Mouse (Mus musculus): ENCODE data around the gene Fam222b. TPM values are rescaled to one million over a fixed set of nuclear protein-coding genes. Genes with fewer than 3 reads are reported as not detected.
A peak's percentile ranks its signal among the peaks of the same experiment; 100 is the strongest.

The Fam222b gene
- polyA plus RNA-seq, 1 experiment from 2014 or later: 27.6 TPM

DNA sequence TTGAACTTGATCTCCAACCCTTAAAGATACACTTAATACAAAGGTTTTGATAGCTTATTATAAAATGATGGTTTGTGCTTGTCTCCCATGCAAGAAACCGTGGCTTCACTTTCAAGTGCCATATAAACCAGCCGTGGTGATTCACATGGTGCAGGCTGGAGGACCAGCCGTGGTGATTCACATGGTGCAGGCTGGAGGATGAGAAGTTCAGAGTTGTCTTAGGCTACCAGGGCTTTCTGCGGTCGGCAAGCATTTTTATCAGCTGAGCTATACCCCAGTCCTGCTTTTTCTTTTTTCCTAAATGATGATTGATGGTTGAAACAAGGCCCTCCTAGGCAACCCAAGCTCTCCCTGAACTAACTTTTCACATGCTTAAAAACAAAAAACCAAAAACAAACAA, 7.7 kb downstream of the Fam222b start:
- no peak for DNase-seq (ENCODE audit: low spot score)
- H3K27ac ChIP-seq (replicated peaks): no peak overlapping the region
- H3K9me3 ChIP-seq (replicated peaks): no peaks in the 10 kb centered on the region
- no peaks in the 10 kb centered on the region for H3K27me3 ChIP-seq (ENCODE audit: low read depth, poor library complexity, severe bottlenecking)
- H3K4me3 ChIP-seq: no peak overlapping the region
- peaks cover 7% of the 10 kb centered on the region; the same call in 1 of the 2 replicates for H3K4me1 ChIP-seq
- WGBS: 92% methylated on average over 5 of the region's 5 CpGs
- peaks cover 59% of the 10 kb centered on the region for H3K36me3 ChIP-seq

DNA sequence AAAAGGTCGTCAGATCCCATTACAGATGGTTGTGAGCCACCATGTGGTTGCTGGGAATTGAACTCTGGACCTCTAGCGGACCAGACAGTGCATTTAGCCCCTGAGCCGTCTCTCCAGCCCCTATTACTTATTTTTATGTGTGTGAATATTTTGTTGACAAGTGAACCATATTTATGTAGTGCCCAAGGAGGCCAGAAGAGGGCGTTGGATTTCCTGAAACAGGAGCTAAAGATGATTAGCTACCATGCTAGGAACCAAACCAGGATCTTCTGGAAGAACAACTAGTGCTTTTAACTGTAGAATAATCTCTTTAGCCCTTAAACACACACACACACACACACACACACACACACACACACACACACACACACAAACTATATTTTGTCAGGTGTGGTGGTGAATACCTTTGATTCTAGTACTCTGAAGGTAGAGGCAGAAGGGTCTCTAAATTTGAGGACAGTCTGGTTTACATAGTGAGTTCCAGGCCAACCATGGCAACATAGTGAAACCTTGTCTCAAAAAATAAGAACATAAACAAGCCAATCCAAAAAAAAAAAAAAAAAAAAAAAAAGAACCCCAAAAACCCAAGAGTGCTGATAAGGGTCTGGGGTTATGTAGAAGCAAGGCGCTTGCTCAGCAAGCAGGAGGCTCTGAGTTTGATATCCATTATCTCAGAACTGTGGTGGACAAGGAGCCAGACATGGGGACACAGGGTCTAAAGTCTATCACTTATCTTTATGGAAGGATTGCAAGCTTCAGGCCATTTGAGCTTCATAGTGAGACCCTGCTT, 8.7 kb downstream of the Fam222b start:
- no peaks in the 10 kb centered on the region for H3K9me3 ChIP-seq (replicated peaks)
- no peak overlapping the region for H3K4me3 ChIP-seq
- DNase-seq (ENCODE audit: low spot score): no peak
- no peaks in the 10 kb centered on the region for H3K4me1 ChIP-seq
- no peak overlapping the region for H3K27ac ChIP-seq (replicated peaks)
- H3K27me3 ChIP-seq (ENCODE audit: low read depth, poor library complexity, severe bottlenecking): no peaks in the 10 kb centered on the region
- H3K36me3 ChIP-seq: peaks cover 69% of the 10 kb centered on the region
- 73% methylated on average over 5 of the region's 5 CpGs for WGBS

DNA sequence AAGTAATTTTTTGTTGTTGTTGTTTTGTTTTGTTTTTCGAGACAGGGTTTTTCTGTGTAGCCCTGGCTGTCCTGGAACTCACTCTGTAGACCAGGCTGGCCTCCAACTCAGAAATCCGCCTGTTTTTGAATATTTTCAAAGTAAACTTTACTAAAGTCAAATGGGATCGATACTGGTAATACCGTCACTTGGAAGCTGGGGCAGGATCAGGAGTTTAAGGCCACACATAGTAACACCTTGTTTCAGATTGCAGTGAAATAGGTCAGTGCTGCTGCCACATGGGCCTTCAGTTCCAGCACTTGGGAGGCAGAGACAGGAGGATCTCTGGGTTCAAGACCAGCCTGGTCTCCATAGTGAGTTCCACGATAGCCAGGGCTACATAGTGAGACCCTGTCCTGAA, 10.0 kb downstream of the Fam222b start:
- Histone ChIP-seq H3K9me3 (replicated peaks) (no peaks in the 10 kb centered on the region), H3K27me3 (ENCODE audit: low read depth, poor library complexity, severe bottlenecking) (no peaks in the 10 kb centered on the region), H3K36me3 (peaks cover 62% of the 10 kb centered on the region), H3K4me3 (no peak overlapping the region), H3K4me1 (no peaks in the 10 kb centered on the region), H3K27ac (replicated peaks) (no peak overlapping the region)
- WGBS: 93% methylated on average over 5 of the region's 5 CpGs
- no peak for DNase-seq (ENCODE audit: low spot score)

DNA sequence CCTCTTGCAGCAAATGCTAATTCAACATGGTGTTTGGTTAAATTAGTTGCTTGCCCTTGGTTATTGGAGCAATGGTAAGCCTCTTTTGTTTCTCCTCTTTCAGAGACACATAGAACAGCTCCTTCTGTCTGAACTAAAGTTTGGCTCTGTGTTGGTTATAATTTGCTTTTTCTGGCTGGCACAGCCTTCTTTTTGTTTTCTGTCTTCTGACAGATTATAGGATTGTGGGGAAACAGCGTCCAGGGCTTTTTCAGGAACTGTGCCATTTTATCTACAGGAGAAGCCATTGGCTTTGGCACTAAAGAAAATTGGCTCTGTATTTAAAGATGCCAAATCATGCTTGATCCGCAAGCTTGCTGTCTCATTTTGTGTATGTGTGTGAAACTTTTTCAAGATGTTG, 19.2 kb downstream of the Fam222b start:
- peaks cover 36% of the 10 kb centered on the region for H3K4me1 ChIP-seq
- WGBS: 93% methylated on average over 2 of the region's 2 CpGs
- no peaks in the 10 kb centered on the region for H3K9me3 ChIP-seq (replicated peaks)
- no peaks in the 10 kb centered on the region for H3K27me3 ChIP-seq (ENCODE audit: low read depth, poor library complexity, severe bottlenecking)
- H3K27ac ChIP-seq (replicated peaks): no peak overlapping the region
- H3K4me3 ChIP-seq: no peak overlapping the region
- H3K36me3 ChIP-seq: no peaks in the 10 kb centered on the region
- DNase-seq (ENCODE audit: low spot score): no peak

DNA sequence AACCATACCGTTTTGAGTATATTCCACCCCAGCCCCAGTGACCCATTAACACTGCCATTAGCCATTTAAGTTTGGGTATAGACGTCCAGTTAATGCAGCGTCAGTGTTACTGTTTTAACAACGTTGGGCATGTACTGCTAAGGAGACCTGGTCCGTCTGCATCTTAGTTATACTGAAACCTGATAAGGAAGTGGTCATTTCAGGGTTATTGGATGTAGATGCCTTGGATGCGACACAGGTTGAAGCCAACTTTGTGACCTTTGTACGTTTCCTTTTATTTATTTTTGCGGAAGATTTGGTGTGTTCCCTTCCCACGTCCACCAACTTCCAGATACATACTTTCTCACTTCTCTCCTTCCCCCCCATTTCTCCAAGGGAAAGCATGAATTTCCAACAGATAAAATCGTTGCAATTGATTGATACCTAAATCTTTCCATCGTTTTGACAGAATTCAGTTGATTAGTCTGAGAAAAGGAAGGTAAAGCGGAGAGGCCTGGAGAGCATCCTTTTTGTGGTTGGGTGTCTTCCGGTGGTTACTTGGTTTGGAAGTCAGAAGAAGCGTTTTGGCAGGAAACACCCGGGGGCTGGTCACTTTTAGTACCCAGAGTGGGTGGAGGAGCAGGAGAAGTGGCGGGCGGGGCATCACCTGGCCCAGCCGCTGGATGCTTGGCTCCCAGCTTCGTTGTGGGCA, 20.4 kb downstream of the Fam222b start:
- Histone ChIP-seq H3K4me1 (peaks cover 40% of the 10 kb centered on the region), H3K9me3 (replicated peaks) (no peaks in the 10 kb centered on the region), H3K4me3 (peak overlapping the region; percentile 75), H3K36me3 (no peaks in the 10 kb centered on the region), H3K27me3 (ENCODE audit: low read depth, poor library complexity, severe bottlenecking) (no peaks in the 10 kb centered on the region), H3K27ac (replicated peaks) (peak overlapping the region; percentile 97)
- WGBS: 15% methylated on average over 19 of the region's 19 CpGs
- no peak for DNase-seq (ENCODE audit: low spot score)

DNA sequence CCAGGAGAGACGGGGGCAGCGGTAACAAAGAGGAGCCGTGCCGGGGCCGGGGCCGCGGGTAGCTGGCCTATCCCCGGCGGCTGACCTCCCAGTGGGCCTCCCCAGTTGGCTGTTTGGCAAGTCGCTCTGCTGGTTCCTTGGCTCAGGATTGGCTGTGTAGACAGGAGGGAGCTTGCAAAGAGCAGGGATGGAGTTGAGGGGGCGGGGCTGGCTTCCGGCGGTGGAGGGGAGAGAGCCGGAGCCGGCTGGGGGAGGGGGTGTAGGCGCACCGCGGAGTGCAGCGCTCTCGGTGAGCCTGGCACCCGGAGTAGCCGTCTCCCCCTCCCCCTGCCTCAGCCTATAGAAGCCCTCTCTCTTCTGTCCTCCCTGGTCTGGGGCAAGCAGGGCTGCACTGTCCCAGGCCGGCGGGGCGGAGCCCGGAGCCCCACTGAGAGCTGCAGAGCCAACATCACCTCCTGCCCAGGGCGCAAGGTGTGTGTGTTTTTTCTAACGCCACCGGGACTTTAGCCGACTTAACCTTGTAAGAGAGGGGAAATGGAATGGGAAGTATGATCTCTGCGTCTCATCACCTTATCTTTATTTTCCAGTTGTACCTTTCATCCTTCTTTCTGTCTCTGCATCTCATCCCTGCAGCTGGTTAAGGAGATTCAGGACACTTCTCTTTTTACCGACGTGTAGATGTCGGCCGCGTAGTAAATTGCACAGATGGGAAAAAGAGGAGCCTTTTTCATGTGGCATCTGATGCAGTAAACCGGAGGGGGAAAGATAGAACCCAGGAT, 21.1 kb downstream of the Fam222b start:
- Histone ChIP-seq H3K4me1 (peaks cover 46% of the 10 kb centered on the region), H3K36me3 (no peaks in the 10 kb centered on the region), H3K4me3 (peak overlapping the region; percentile 75), H3K27ac (replicated peaks) (peak overlapping the region; percentile 97), H3K9me3 (replicated peaks) (no peaks in the 10 kb centered on the region), H3K27me3 (ENCODE audit: low read depth, poor library complexity, severe bottlenecking) (no peaks in the 10 kb centered on the region)
- under 1% methylated on average over 37 of the region's 37 CpGs for WGBS
- peak; percentile 98 for DNase-seq (ENCODE audit: low spot score)

DNA sequence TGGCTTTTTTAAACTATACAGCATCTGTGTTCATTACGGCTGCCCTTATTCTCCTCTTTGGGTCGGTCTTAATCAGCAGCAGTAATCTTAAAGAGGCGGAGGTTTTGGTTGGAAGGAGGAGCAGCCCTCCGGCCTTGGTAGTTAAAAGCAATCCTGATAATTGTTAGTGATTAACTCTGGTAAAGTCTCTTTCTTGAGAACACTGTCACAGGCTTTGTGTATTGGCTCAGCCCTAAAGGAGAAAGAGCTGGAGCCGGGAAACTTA, 21.6 kb downstream of the Fam222b start:
- H3K27ac ChIP-seq (replicated peaks): peak overlapping the region; percentile 97
- H3K4me1 ChIP-seq: peaks cover 46% of the 10 kb centered on the region
- H3K9me3 ChIP-seq (replicated peaks): no peaks in the 10 kb centered on the region
- H3K36me3 ChIP-seq: no peaks in the 10 kb centered on the region
- peak overlapping the region; percentile 75 for H3K4me3 ChIP-seq
- no peaks in the 10 kb centered on the region for H3K27me3 ChIP-seq (ENCODE audit: low read depth, poor library complexity, severe bottlenecking)
- 15% methylated on average over 5 of the region's 5 CpGs for WGBS
- DNase-seq (ENCODE audit: low spot score): no peak

DNA sequence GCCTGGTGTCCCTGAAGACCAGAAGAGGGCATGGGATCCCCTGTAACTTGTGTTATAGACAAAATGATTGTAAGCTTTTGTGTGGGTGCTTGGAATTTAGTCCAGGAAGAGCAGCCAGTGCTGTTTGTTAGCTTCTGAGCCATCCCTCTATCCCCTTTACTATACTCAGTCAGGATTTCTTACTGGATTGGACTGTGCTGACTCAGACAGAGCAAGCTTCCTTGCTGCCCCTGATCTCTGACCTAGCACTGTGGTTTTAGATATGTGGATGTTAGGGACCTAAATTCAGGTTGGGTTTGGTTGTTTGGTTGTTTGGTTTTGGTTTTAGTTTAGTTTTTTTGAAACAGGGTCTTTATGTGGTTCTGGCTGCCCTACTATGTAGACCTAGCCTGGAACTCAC, 24.0 kb downstream of the Fam222b start:
- H3K4me3 ChIP-seq: no peak overlapping the region
- no peak for DNase-seq (ENCODE audit: low spot score)
- H3K27ac ChIP-seq (replicated peaks): no peak overlapping the region
- no peaks in the 10 kb centered on the region for H3K27me3 ChIP-seq (ENCODE audit: low read depth, poor library complexity, severe bottlenecking)
- peaks cover 43% of the 10 kb centered on the region for H3K4me1 ChIP-seq
- H3K36me3 ChIP-seq: peaks cover 5% of the 10 kb centered on the region; the same call in 1 of the 2 replicates
- no peaks in the 10 kb centered on the region for H3K9me3 ChIP-seq (replicated peaks)

DNA sequence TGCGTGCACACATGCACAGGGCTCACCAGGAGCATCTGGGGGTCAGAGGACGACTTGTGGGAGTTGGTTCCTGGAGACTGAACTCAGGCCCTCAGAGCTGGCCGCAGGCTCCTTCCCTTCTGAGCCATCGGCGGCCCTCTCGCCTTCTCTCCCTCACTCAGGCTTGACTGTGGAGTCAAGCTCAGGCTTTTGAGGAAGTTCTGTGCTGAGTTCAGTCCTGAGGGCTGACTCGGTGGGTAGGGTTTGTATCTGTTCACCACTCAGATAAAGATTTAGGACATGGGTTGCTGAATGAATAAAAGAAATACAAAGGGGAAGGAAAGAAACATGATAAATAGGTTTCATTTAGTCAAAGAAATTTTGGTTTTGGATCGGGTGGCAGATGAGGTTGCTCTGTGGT, 25.4 kb downstream of the Fam222b start:
- H3K9me3 ChIP-seq (replicated peaks): no peaks in the 10 kb centered on the region
- 85% methylated on average over 8 of the region's 8 CpGs for WGBS
- peaks cover 5% of the 10 kb centered on the region; the same call in 1 of the 2 replicates for H3K36me3 ChIP-seq
- no peak for DNase-seq (ENCODE audit: low spot score)
- H3K4me1 ChIP-seq: peaks cover 29% of the 10 kb centered on the region
- no peak overlapping the region for H3K4me3 ChIP-seq
- no peak overlapping the region for H3K27ac ChIP-seq (replicated peaks)
- H3K27me3 ChIP-seq (ENCODE audit: low read depth, poor library complexity, severe bottlenecking): no peaks in the 10 kb centered on the region

DNA sequence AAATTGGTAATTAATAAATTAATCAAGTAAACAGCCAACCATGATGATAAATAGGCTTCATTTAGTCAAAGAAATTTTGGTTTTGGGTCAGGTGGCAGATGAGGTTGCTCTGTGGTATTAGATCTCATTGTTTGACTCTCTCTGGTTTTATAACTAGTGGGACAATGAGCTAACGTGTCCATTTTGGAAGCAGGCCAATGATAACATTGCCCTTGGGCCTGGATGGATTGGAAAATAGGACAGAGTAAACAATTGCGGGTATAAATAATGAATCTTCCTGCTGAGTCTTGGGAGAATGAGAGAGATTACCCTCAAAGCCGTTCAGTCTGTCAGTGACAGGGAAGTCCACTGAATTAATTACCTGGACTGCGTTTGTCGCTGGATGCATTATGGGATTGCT, 26.7 kb downstream of the Fam222b start:
- H3K27me3 ChIP-seq (ENCODE audit: low read depth, poor library complexity, severe bottlenecking): no peaks in the 10 kb centered on the region
- no peaks in the 10 kb centered on the region for H3K9me3 ChIP-seq (replicated peaks)
- H3K27ac ChIP-seq (replicated peaks): no peak overlapping the region
- WGBS: 87% methylated on average over 5 of the region's 5 CpGs
- peaks cover 5% of the 10 kb centered on the region; the same call in 1 of the 2 replicates for H3K36me3 ChIP-seq
- peaks cover 19% of the 10 kb centered on the region for H3K4me1 ChIP-seq
- DNase-seq (ENCODE audit: low spot score): no peak
- H3K4me3 ChIP-seq: no peak overlapping the region

DNA sequence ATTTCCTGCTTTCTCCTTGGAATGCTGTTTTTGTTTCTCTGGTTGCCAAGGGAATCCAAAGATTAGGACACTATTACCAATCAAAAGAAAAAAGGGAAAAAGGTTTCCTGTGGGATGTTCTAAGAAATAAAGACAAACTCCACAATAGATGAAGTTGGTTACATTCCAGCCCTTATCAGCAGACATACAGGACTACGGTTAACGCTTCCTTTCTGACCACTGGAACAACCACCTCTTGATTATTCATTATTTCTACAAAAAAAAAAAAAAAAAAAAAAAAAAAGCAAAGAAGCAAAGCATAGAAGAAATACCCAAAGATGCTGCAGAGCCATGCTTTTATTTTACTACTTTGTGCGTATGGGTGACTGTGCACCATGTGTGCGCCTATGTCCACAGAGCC, 28.4 kb downstream of the Fam222b start:
- H3K27ac ChIP-seq (replicated peaks): no peak overlapping the region
- H3K27me3 ChIP-seq (ENCODE audit: low read depth, poor library complexity, severe bottlenecking): no peaks in the 10 kb centered on the region
- H3K9me3 ChIP-seq (replicated peaks): no peaks in the 10 kb centered on the region
- peaks cover 5% of the 10 kb centered on the region; the same call in 1 of the 2 replicates for H3K36me3 ChIP-seq
- 0 out of 2 replicates have a peak, but pooled peaks cover 10% of the 10 kb centered on the region for H3K4me1 ChIP-seq
- H3K4me3 ChIP-seq: no peak overlapping the region
- no peak for DNase-seq (ENCODE audit: low spot score)
- WGBS: 93% methylated on average over 4 of the region's 4 CpGs

DNA sequence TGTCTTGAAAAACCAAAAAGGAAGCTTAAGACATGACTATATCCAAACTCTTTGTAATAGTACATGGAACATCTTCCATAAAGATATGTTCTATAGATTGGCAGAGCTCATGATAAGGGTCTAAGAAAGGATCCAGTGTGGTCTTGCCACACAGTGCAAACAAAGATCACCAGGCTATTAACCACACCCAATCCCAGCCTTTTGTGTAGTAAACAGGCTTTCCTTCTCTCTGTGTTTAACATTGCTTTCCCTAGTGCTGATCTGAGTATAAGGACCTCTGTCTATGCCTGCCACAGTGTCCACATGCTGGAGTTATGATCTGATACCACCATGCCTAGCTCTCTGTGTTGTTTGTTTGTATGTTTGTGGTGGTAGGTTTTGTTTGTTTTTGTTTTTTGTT, 29.3 kb downstream of the Fam222b start:
- DNase-seq (ENCODE audit: low spot score): no peak
- no peaks in the 10 kb centered on the region for H3K27me3 ChIP-seq (ENCODE audit: low read depth, poor library complexity, severe bottlenecking)
- peaks cover 5% of the 10 kb centered on the region; the same call in 1 of the 2 replicates for H3K36me3 ChIP-seq
- H3K4me3 ChIP-seq: no peak overlapping the region
- H3K27ac ChIP-seq (replicated peaks): no peak overlapping the region
- H3K4me1 ChIP-seq: 0 out of 2 replicates have a peak, but pooled peaks cover 10% of the 10 kb centered on the region
- no peaks in the 10 kb centered on the region for H3K9me3 ChIP-seq (replicated peaks)

DNA sequence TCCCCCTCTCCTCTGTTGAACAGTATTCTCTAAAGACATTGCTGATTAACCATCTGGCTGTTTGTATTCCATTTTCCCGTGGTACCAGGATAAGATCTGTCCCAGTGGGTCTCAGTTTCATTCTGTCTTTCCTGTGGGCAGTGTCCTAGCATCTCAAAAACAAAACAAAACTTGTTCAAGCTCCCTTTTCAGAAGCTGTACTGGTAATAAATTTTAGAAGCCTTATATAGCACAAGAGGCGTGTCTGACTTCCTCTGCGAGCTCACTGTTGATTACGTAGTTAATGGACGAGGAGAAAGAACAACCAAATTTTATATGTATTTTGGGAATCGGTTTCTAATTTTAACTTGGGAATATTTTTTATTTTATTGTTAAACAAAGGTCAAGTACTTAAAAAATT, 31.2 kb downstream of the Fam222b start:
- Histone ChIP-seq H3K27ac (replicated peaks) (no peak overlapping the region), H3K27me3 (ENCODE audit: low read depth, poor library complexity, severe bottlenecking) (no peaks in the 10 kb centered on the region), H3K9me3 (replicated peaks) (no peaks in the 10 kb centered on the region), H3K4me3 (no peak overlapping the region), H3K4me1 (no peaks in the 10 kb centered on the region), H3K36me3 (peaks cover 13% of the 10 kb centered on the region; the same call in 1 of the 2 replicates)
- DNase-seq (ENCODE audit: low spot score): no peak
- 89% methylated on average over 6 of the region's 6 CpGs for WGBS
